Mouse (Mus musculus) intestine, postnatal 0 days (tissue): ENCODE measurements around the gene Dnajc6. TPM values are rescaled to one million over a fixed set of nuclear protein-coding genes. Genes with fewer than 3 reads are reported as not detected.

Experiments used
- ATAC-seq: fragments of 200-750 bp; cut with Nextera tagmentation; 2 replicates; pipeline ENCODE4 v1.8.0; 2017; ENCODE audit warnings: mild to moderate bottlenecking, moderate TSS enrichment, moderate library complexity
- H3K27ac ChIP-seq: fragments of 300-500 bp; sonication (generic); 2 replicates; pipeline ENCODE4 v1.5.1; 2014; ENCODE audit warnings: mild to moderate bottlenecking, low read depth, low read length, moderate library complexity
- H3K27me3 ChIP-seq: fragments of 300-500 bp; sonication (generic); replicated peaks from 2 replicates; pipeline ENCODE4 v1.6.1; 2014; ENCODE audit warnings: low read length, mixed read lengths; ENCODE audit not compliant: control insufficient read depth, insufficient read depth
- H3K36me3 ChIP-seq: fragments of 300-500 bp; sonication (generic); 2 replicates; pipeline ENCODE4 v1.6.1; 2014; ENCODE audit warnings: mild to moderate bottlenecking, moderate library complexity; ENCODE audit not compliant: control insufficient read depth, insufficient read depth
- H3K4me1 ChIP-seq: fragments of 300-500 bp; sonication (generic); replicated peaks from 2 replicates; pipeline ENCODE4 v1.6.1; 2014; ENCODE audit warnings: antibody characterized with exemption, low read length, mixed read lengths; ENCODE audit not compliant: control insufficient read depth, insufficient read depth
- H3K4me2 ChIP-seq: fragments of 300-500 bp; sonication (generic); replicated peaks from 2 replicates; pipeline ENCODE4 v1.6.1; 2014; ENCODE audit warnings: low read depth, mild to moderate bottlenecking, moderate library complexity
- H3K4me3 ChIP-seq: fragments of 300-500 bp; sonication (generic); 2 replicates; pipeline ENCODE4 v1.5.1; 2014; ENCODE audit warnings: low read depth, low read length
- H3K9ac ChIP-seq: fragments of 300-500 bp; sonication (generic); 2 replicates; pipeline ENCODE4 v1.6.1; 2014; ENCODE audit warnings: mild to moderate bottlenecking, low read depth, low read length
- H3K9me3 ChIP-seq: fragments of 300-500 bp; sonication (generic); 2 replicates; pipeline ENCODE4 v1.6.1; 2016; ENCODE audit warnings: mixed run types; ENCODE audit not compliant: control insufficient read depth
- CTCF ChIP-seq: sonication (generic); IDR thresholded peaks from 2 replicates; pipeline ENCODE4 v1.5.1; 2016; ENCODE audit warnings: low read depth, mild to moderate bottlenecking, control low read depth, antibody characterized with exemption, moderate library complexity
- WGBS: fragments of 180-500 bp; shearing (Covaris S2); extraction: QIAGEN DNeasy Blood & Tissue Kit; methylation state at CpG from one replicate; pipeline ENCODE4 v1.1.7; 2014; 5-methylcytosine and 5-hydroxymethylcytosine counted together
- polyA plus RNA-seq: library from polyadenylated mRNA; unstranded; fragments of >200 nt; fragmentation: Nextera tagmentation; extraction: Ambion mirVana; gene quantifications from 2 replicates; pipeline ENCODE4 v1.2.1, GENCODE M21; 2015

The Dnajc6 gene
- polyA plus RNA-seq, 1 experiment from 2014 or later, result 1.2 TPM

- Histone ChIP-seq H3K4me3 (no peak overlapping the region), H3K27me3 (no peaks in the 10 kb centered on the region), H3K4me2 (no peak overlapping the region), H3K36me3 (no peaks in the 10 kb centered on the region), H3K4me1 (no peaks in the 10 kb centered on the region), H3K9me3 (no peaks in the 10 kb centered on the region), H3K9ac (no peak overlapping the region), H3K27ac (no peak overlapping the region)
- ATAC-seq, result no peak
- peak; percentile 69 for TF ChIP-seq CTCF
- WGBS, result 54% methylated on average over 5 of the region's 5 CpGs
Observed at GRCm38 (mm10) chr4:101470543-101470942, 25.9 kb upstream of the Dnajc6 start.

- no peak for TF ChIP-seq CTCF
- no peak overlapping the region for H3K4me3 ChIP-seq
- 78% methylated on average over 3 of the region's 3 CpGs for WGBS
Observed at GRCm38 (mm10) chr4:101472767-101473166, 23.7 kb upstream of the Dnajc6 start.

GRCm38 (mm10) chr4:101490320-101490917 is 6.0 kb upstream of the Dnajc6 start:
- H3K27me3 ChIP-seq, result peaks cover 6% of the 10 kb centered on the region; the same call in 1 of the 2 replicates
- ATAC-seq, result no peak
- WGBS, result 75% methylated on average over 8 of the region's 8 CpGs
- H3K4me1 ChIP-seq, result no peaks in the 10 kb centered on the region
- no peaks in the 10 kb centered on the region for H3K36me3 ChIP-seq
- H3K27ac ChIP-seq, result no peak overlapping the region
- H3K9me3 ChIP-seq, result no peaks in the 10 kb centered on the region
- no peak for TF ChIP-seq CTCF
- no peak overlapping the region for H3K4me3 ChIP-seq
- H3K9ac ChIP-seq, result no peak overlapping the region
- no peak overlapping the region for H3K4me2 ChIP-seq

More at GRCm38 (mm10) chr4:101472767-101473166, 23.7 kb upstream of the Dnajc6 start:
- no peak overlapping the region for H3K27ac ChIP-seq
- no peak overlapping the region for H3K9ac ChIP-seq
- H3K9me3 ChIP-seq, result no peaks in the 10 kb centered on the region
- H3K4me2 ChIP-seq, result no peak overlapping the region
- H3K36me3 ChIP-seq, result no peaks in the 10 kb centered on the region
- no peak for ATAC-seq
- H3K4me1 ChIP-seq, result no peaks in the 10 kb centered on the region
- no peaks in the 10 kb centered on the region for H3K27me3 ChIP-seq

GRCm38 (mm10) chr4:101491704-101492103 is 4.7 kb upstream of the Dnajc6 start:
- 64% methylated on average over 6 of the region's 6 CpGs for WGBS
- Histone ChIP-seq H3K9ac (no peak overlapping the region), H3K4me1 (no peaks in the 10 kb centered on the region), H3K4me2 (no peak overlapping the region), H3K27me3 (peaks cover 18% of the 10 kb centered on the region), H3K27ac (no peak overlapping the region), H3K4me3 (no peak overlapping the region), H3K36me3 (no peaks in the 10 kb centered on the region), H3K9me3 (no peaks in the 10 kb centered on the region)
- ATAC-seq, result no peak
- TF ChIP-seq CTCF, result no peak

GRCm38 (mm10) chr4:101493611-101494197 is 2.7 kb upstream of the Dnajc6 start:
- no peaks in the 10 kb centered on the region for H3K36me3 ChIP-seq
- no peak overlapping the region for H3K4me2 ChIP-seq
- H3K27me3 ChIP-seq, result peaks cover 31% of the 10 kb centered on the region
- H3K4me3 ChIP-seq, result no peak overlapping the region
- H3K9me3 ChIP-seq, result no peaks in the 10 kb centered on the region
- no peak overlapping the region for H3K27ac ChIP-seq
- ATAC-seq, result no peak
- H3K9ac ChIP-seq, result no peak overlapping the region
- no peaks in the 10 kb centered on the region for H3K4me1 ChIP-seq
- no peak for TF ChIP-seq CTCF

GRCm38 (mm10) chr4:101496188-101496533 is 287 bp upstream of the Dnajc6 start:
- Histone ChIP-seq H3K9me3 (no peaks in the 10 kb centered on the region), H3K27me3 (peaks cover 31% of the 10 kb centered on the region), H3K4me1 (no peaks in the 10 kb centered on the region), H3K36me3 (no peaks in the 10 kb centered on the region), H3K4me2 (peak overlapping the region; percentile 90), H3K9ac (no peak overlapping the region), H3K27ac (no peak overlapping the region), H3K4me3 (peak overlapping the region; percentile 52)
- WGBS, result 4% methylated on average over 28 of the region's 28 CpGs
- TF ChIP-seq CTCF, result no peak
- no peak for ATAC-seq

GRCm38 (mm10) chr4:101497336-101497735 is 888 bp downstream of the Dnajc6 start:
- Histone ChIP-seq H3K4me3 (peak overlapping the region; percentile 52), H3K4me1 (no peaks in the 10 kb centered on the region), H3K27me3 (peaks cover 31% of the 10 kb centered on the region), H3K36me3 (no peaks in the 10 kb centered on the region), H3K9me3 (no peaks in the 10 kb centered on the region), H3K4me2 (peak overlapping the region; percentile 90), H3K9ac (no peak overlapping the region), H3K27ac (no peak overlapping the region)
- ATAC-seq, result no peak
- TF ChIP-seq CTCF, result no peak
- WGBS, result 9% methylated on average over 14 of the region's 14 CpGs
